ENCODE assay signal across 23 mouse cellular contexts in genomic region chr16:23364328-23364990, GRCm38 (mm10).
A peak's percentile ranks its signal among the peaks of the same experiment; 100 is the strongest.
DNase-seq lines count a peak whose midpoint lies in the region; ATAC-seq lines count a peak whose summit lies in the region.
"Had no signal": no experiment of that assay in that cellular context is flagged by ENCODE, and none has a peak within 500 bp of the region (broad histone marks: within the 10 kb centered on the region; RNA-seq: fewer than 3 reads in every experiment).

No protein-coding gene starts in this region.

- no peak overlapping the region for H3K9ac ChIP-seq in forebrain, embryonic 13.5 days
- H3K9ac ChIP-seq in forebrain, embryonic 11.5 days (ENCODE audit: low read length), result no peak overlapping the region
- no peak overlapping the region for H3K9ac ChIP-seq in hindbrain, embryonic 16.5 days (ENCODE audit: low read depth, low read length)
- H3K9ac ChIP-seq in hindbrain, embryonic 11.5 days (ENCODE audit: low read depth, low read length), result no peak overlapping the region
- no peak overlapping the region for H3K9ac ChIP-seq in neural tube, embryonic 14.5 days (replicated peaks; ENCODE audit: low read depth, low read length)
- H3K9ac ChIP-seq: limb, embryonic 12.5 days; liver, embryonic 15.5 days; lung, embryonic 14.5 days had no signal

- H3K4me2 ChIP-seq in forebrain, embryonic 13.5 days, result no peak overlapping the region
- no peak overlapping the region for H3K4me2 ChIP-seq in forebrain, embryonic 11.5 days (ENCODE audit: low read depth, low read length, severe bottlenecking)
- H3K4me2 ChIP-seq in hindbrain, embryonic 16.5 days (ENCODE audit: low read length), result no peak overlapping the region
- H3K4me2 ChIP-seq in hindbrain, embryonic 11.5 days (replicated peaks; ENCODE audit: low read depth, low read length), result no peak overlapping the region
- no peak overlapping the region for H3K4me2 ChIP-seq in neural tube, embryonic 14.5 days (ENCODE audit: low read depth, low read length)
- H3K4me2 ChIP-seq: limb, embryonic 12.5 days; liver, embryonic 15.5 days; lung, embryonic 14.5 days had no signal

- H3K27me3 ChIP-seq in forebrain, embryonic 13.5 days, result no peaks in the 10 kb centered on the region
- no peaks in the 10 kb centered on the region for H3K27me3 ChIP-seq in forebrain, embryonic 11.5 days (ENCODE audit: control insufficient read depth, insufficient read depth, low read length)
- H3K27me3 ChIP-seq in hindbrain, embryonic 16.5 days (replicated peaks; ENCODE audit: control insufficient read depth, insufficient read depth, low read length), result no peaks in the 10 kb centered on the region
- H3K27me3 ChIP-seq in hindbrain, embryonic 11.5 days (ENCODE audit: control insufficient read depth, insufficient read depth, low read length), result no peaks in the 10 kb centered on the region
- H3K27me3 ChIP-seq in neural tube, embryonic 14.5 days (ENCODE audit: control insufficient read depth, insufficient read depth, low read length), result no peaks in the 10 kb centered on the region
- H3K27me3 ChIP-seq: limb, embryonic 12.5 days; liver, embryonic 15.5 days had no signal

- H3K27ac ChIP-seq in forebrain, embryonic 13.5 days, result no peak overlapping the region
- H3K27ac ChIP-seq in forebrain, embryonic 11.5 days (ENCODE audit: low read depth, low read length), result no peak overlapping the region
- H3K27ac ChIP-seq in hindbrain, embryonic 16.5 days (ENCODE audit: low read depth, low read length), result no peak overlapping the region
- no peak overlapping the region for H3K27ac ChIP-seq in hindbrain, embryonic 11.5 days (ENCODE audit: low read depth, low read length)
- H3K27ac ChIP-seq in neural tube, embryonic 14.5 days (ENCODE audit: low read depth, low read length), result no peak overlapping the region
- H3K27ac ChIP-seq: limb, embryonic 12.5 days; liver, embryonic 15.5 days had no signal

- 0 out of 2 replicates have a peak, but pooled peaks have one; percentile 27 for ATAC-seq in forebrain, embryonic 13.5 days
- ATAC-seq in forebrain, embryonic 11.5 days (replicated peaks; ENCODE audit: low FRiP score), result no peak
- peak; percentile 61 for ATAC-seq in hindbrain, embryonic 16.5 days
- ATAC-seq in hindbrain, embryonic 11.5 days (ENCODE audit: low FRiP score), result no peak
- ATAC-seq in neural tube, embryonic 14.5 days (ENCODE audit: low read depth), result peak; percentile 14; the same call in 1 of the 2 replicates
- ATAC-seq: intestine, embryonic 16.5 days had no signal

- no peak for DNase-seq in forebrain, embryonic 11.5 days (ENCODE audit: low spot score)
- DNase-seq in hindbrain, embryonic 11.5 days (ENCODE audit: low spot score), result no peak
- no peak for DNase-seq in neural tube, embryonic 10.5 days (ENCODE audit: extremely low spot score, low spot score)
- DNase-seq in urinary bladder, adult 18-20 months (ENCODE audit: low spot score in 2 of 2), result no peak
- DNase-seq in kidney, adult 8-10 months, result no peak
- DNase-seq: adrenal gland, postnatal 25 days; cerebellum, adult 2 months; gastrocnemius, postnatal 14 days; heart, postnatal 14 days; kidney, adult 9 months; kidney, postnatal 10 days; lung, embryonic 14.5 days; lung, postnatal 14 days; right cerebral cortex, adult 18-20 months; spleen, adult 18-20 months; thymus, postnatal 14 days had no signal

- no peaks in the 10 kb centered on the region for H3K4me1 ChIP-seq in forebrain, embryonic 13.5 days
- H3K4me1 ChIP-seq in forebrain, embryonic 11.5 days (replicated peaks; ENCODE audit: control insufficient read depth, insufficient read depth, low read length), result no peaks in the 10 kb centered on the region
- H3K4me1 ChIP-seq in hindbrain, embryonic 16.5 days (ENCODE audit: control insufficient read depth, insufficient read depth, low read depth, low read length), result no peaks in the 10 kb centered on the region
- no peaks in the 10 kb centered on the region for H3K4me1 ChIP-seq in hindbrain, embryonic 11.5 days (replicated peaks; ENCODE audit: control insufficient read depth, insufficient read depth, low read length)
- H3K4me1 ChIP-seq in neural tube, embryonic 14.5 days (ENCODE audit: control insufficient read depth, insufficient read depth, low read length), result no peaks in the 10 kb centered on the region
- H3K4me1 ChIP-seq: limb, embryonic 12.5 days; liver, embryonic 15.5 days had no signal

- H3K36me3 ChIP-seq in forebrain, embryonic 13.5 days (ENCODE audit: poor library complexity, severe bottlenecking), result peaks cover 10% of the 10 kb centered on the region
- H3K36me3 ChIP-seq in forebrain, embryonic 11.5 days (ENCODE audit: control insufficient read depth, insufficient read depth, low read length), result no peaks in the 10 kb centered on the region
- H3K36me3 ChIP-seq in hindbrain, embryonic 16.5 days (ENCODE audit: control insufficient read depth, insufficient read depth, low read length), result no peaks in the 10 kb centered on the region
- no peaks in the 10 kb centered on the region for H3K36me3 ChIP-seq in hindbrain, embryonic 11.5 days (ENCODE audit: control insufficient read depth, insufficient read depth, low read length)
- no peaks in the 10 kb centered on the region for H3K36me3 ChIP-seq in neural tube, embryonic 14.5 days (ENCODE audit: control insufficient read depth, insufficient read depth, low read length)

- H3K4me3 ChIP-seq in forebrain, embryonic 13.5 days, result no peak overlapping the region
- no peak overlapping the region for H3K4me3 ChIP-seq in forebrain, embryonic 11.5 days (ENCODE audit: low read depth, low read length)
- H3K4me3 ChIP-seq in hindbrain, embryonic 16.5 days (ENCODE audit: low read length), result no peak overlapping the region
- no peak overlapping the region for H3K4me3 ChIP-seq in hindbrain, embryonic 11.5 days (ENCODE audit: low read depth, low read length)
- no peak overlapping the region for H3K4me3 ChIP-seq in neural tube, embryonic 14.5 days (ENCODE audit: low read depth, low read length)
- H3K4me3 ChIP-seq: erythroblast, embryonic 14.5 days; limb, embryonic 12.5 days; liver, embryonic 15.5 days had no signal

- 54% methylated on average over 2 of the region's 2 CpGs for WGBS in forebrain, embryonic 13.5 days
- 81% methylated on average over 2 of the region's 2 CpGs for WGBS in forebrain, embryonic 11.5 days
- WGBS in hindbrain, embryonic 16.5 days, result 67% methylated on average over 2 of the region's 2 CpGs
- 81% methylated on average over 2 of the region's 2 CpGs for WGBS in hindbrain, embryonic 11.5 days
- 77% methylated on average over 2 of the region's 2 CpGs for WGBS in neural tube, embryonic 14.5 days

- no peaks in the 10 kb centered on the region for H3K9me3 ChIP-seq in forebrain, embryonic 13.5 days (replicated peaks)
- no peaks in the 10 kb centered on the region for H3K9me3 ChIP-seq in forebrain, embryonic 11.5 days (ENCODE audit: control insufficient read depth, low read length)
- H3K9me3 ChIP-seq in hindbrain, embryonic 16.5 days (ENCODE audit: control insufficient read depth, low read length), result no peaks in the 10 kb centered on the region
- H3K9me3 ChIP-seq in hindbrain, embryonic 11.5 days (ENCODE audit: control insufficient read depth, low read length), result no peaks in the 10 kb centered on the region
- no peaks in the 10 kb centered on the region for H3K9me3 ChIP-seq in neural tube, embryonic 14.5 days (ENCODE audit: control insufficient read depth, low read length)
- H3K9me3 ChIP-seq: limb, embryonic 12.5 days; liver, embryonic 15.5 days had no signal

Comparison
In these comparisons a context has a peak if more than half of its experiments do, and no peak if none do; other contexts are left out.
1. ATAC-seq: peak in forebrain, embryonic 13.5 days (single experiment), hindbrain, embryonic 16.5 days (single experiment) and neural tube, embryonic 14.5 days (single experiment); none in forebrain, embryonic 11.5 days (single experiment) and hindbrain, embryonic 11.5 days (single experiment).